Mouse (Mus musculus): ENCODE data around the gene Eif5a2. TPM values are rescaled to one million over a fixed set of nuclear protein-coding genes. Genes with fewer than 3 reads are reported as not detected.

Eif5a2 gene
- total and polyA plus RNA-seq, 3 experiments, result 0.57 to 1.0 (median 0.89) TPM

DNA sequence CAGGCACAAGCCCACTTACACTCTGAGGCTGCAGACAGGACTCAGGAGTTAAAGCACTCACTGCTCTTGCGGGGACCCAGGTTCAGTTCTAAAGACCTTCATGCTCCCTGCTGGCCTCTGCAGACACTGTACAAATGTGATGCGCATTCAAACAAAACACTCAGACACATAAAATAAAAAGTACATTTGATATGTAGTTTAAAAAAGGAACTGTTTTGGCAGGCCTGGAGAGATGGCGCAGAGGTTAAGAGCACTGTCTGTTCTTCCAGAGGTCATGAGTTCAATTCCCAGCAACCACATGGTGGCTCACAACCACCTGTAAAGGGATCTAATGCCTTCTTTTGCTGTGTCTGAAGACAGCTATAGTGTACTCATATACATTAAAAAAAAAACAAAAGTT is 32.9 kb upstream of the Eif5a2 start:
- intact Hi-C loops (cut with DNase I), result loop anchor here (10.0 kb wide), 1 partner anchor 183 kb away; no protein-coding TSS in a partner anchor
- Histone ChIP-seq H3K79me2 (replicated peaks; ENCODE audit: control insufficient read depth, insufficient read depth, low read length) (no peaks in the 10 kb centered on the region), H3K9ac (ENCODE audit: low read depth, low read length) (no peak overlapping the region), H3K27ac (no peak overlapping the region), H3K36me3 (ENCODE audit: control insufficient read depth, insufficient read depth, low read length) (no peaks in the 10 kb centered on the region), H3K4me1 (ENCODE audit: control insufficient read depth, insufficient read depth, low read length) (no peaks in the 10 kb centered on the region), H3K27me3 (ENCODE audit: control insufficient read depth, insufficient read depth, low read length) (no peaks in the 10 kb centered on the region), H3K4me3 (no peak overlapping the region)
- TF ChIP-seq POLR2A (IDR thresholded peaks at IDR 0.05; ENCODE audit: insufficient read depth, low read depth, low read length) (no peak), EP300 (IDR thresholded peaks at IDR 0.05; ENCODE audit: insufficient read depth, low read depth, low read length) (no peak), CTCF (IDR thresholded peaks at IDR 0.05) (no peak)
- DNase-seq, result no peak
- 94% methylated on average over 3 of the region's 3 CpGs for WGBS

DNA sequence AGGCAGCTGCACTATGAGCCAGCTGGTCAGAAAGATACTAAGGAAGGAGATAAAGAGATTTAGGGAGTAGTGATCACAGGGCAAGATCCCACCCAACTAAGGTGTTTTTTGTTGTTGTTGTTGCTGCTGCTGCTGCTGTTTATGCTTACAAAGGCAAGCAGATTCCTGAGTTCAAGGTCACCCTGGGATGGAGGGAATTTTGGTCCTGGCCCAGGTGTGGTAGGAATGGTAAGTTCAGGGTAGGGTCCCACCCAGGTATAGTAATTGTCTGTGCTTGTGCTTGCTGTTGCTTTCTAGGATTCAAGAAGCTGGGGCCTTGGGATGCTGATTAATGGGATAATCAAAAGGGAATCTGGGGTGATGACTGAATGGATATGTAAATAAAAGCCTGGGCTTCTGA is 32.1 kb upstream of the Eif5a2 start:
- H3K27ac ChIP-seq, result no peak overlapping the region
- no peak for DNase-seq
- H3K9ac ChIP-seq (ENCODE audit: low read depth, low read length), result no peak overlapping the region
- TF ChIP-seq EP300 (IDR thresholded peaks at IDR 0.05; ENCODE audit: insufficient read depth, low read depth, low read length) (no peak), CTCF (IDR thresholded peaks at IDR 0.05) (no peak), POLR2A (IDR thresholded peaks at IDR 0.05; ENCODE audit: insufficient read depth, low read depth, low read length) (no peak)
- intact Hi-C loops (cut with DNase I), result loop anchor here (10.0 kb wide), 1 partner anchor 184 kb away; no protein-coding TSS in a partner anchor
- no peaks in the 10 kb centered on the region for H3K79me2 ChIP-seq (replicated peaks; ENCODE audit: control insufficient read depth, insufficient read depth, low read length)
- no peak overlapping the region for H3K4me3 ChIP-seq
- no peaks in the 10 kb centered on the region for H3K36me3 ChIP-seq (ENCODE audit: control insufficient read depth, insufficient read depth, low read length)
- H3K4me1 ChIP-seq (ENCODE audit: control insufficient read depth, insufficient read depth, low read length), result no peaks in the 10 kb centered on the region
- H3K27me3 ChIP-seq (ENCODE audit: control insufficient read depth, insufficient read depth, low read length), result no peaks in the 10 kb centered on the region

DNA sequence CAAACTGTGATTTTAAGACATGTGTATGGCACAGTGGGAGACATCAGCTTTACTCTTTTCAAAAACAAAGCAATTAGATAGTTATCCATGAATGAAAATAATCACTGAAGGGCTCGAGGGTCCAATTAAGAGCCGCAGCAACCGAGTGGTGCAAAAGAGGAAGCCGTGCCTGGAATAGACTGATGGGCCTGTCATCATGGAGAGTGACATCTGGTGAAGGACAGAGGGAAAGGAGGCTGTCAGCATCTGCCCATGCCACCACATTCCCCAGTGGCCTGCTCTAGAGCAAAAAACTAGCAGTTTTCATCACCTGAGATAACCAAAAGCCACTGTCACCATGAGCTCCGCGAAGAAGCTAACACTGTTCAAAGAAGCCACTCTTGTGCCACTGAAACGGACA is 25.6 kb upstream of the Eif5a2 start:
- H3K9ac ChIP-seq (ENCODE audit: low read depth, low read length), result no peak overlapping the region
- no peaks in the 10 kb centered on the region for H3K27me3 ChIP-seq (ENCODE audit: control insufficient read depth, insufficient read depth, low read length)
- H3K4me3 ChIP-seq, result no peak overlapping the region
- H3K79me2 ChIP-seq (replicated peaks; ENCODE audit: control insufficient read depth, insufficient read depth, low read length), result no peaks in the 10 kb centered on the region
- H3K36me3 ChIP-seq (ENCODE audit: control insufficient read depth, insufficient read depth, low read length), result no peaks in the 10 kb centered on the region
- TF ChIP-seq EP300 (IDR thresholded peaks at IDR 0.05; ENCODE audit: insufficient read depth, low read depth, low read length) (no peak), CTCF (IDR thresholded peaks at IDR 0.05) (no peak), POLR2A (IDR thresholded peaks at IDR 0.05; ENCODE audit: insufficient read depth, low read depth, low read length) (no peak)
- intact Hi-C loops (cut with DNase I), result no loop called here
- 50% methylated on average over 7 of the region's 7 CpGs for WGBS
- H3K4me1 ChIP-seq (ENCODE audit: control insufficient read depth, insufficient read depth, low read length), result no peaks in the 10 kb centered on the region
- H3K27ac ChIP-seq, result no peak overlapping the region
- DNase-seq, result no peak

DNA sequence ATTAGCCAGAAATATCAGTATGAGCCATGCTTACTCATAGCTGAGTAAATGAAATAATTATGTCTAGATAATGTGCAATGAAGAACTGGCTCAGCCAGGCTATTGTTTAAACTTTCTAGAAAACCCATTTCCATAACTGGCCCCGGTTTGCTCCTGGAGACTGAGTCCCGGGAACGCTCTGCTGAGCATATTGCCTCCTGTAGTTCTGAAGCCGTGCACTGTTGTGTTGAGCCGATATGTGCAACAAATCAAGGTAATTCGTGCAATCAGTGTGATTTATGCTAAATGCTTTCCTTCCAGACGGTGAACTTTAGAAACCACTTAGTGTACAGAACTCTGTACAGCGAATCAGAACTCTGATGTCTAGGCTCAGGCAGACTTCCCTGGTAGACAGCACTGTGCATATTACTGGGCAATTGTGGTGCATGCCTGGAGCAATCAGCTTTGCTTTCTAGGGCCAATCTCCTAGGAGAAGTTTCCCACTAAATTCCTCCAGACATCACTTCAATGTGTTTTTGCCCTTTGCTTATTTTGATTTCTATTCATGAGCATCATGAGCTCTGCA is 19.8 kb upstream of the Eif5a2 start:
- Histone ChIP-seq H3K27me3 (ENCODE audit: control insufficient read depth, insufficient read depth, low read length) (no peaks in the 10 kb centered on the region), H3K4me3 (no peak overlapping the region), H3K9ac (ENCODE audit: low read depth, low read length) (no peak overlapping the region), H3K36me3 (ENCODE audit: control insufficient read depth, insufficient read depth, low read length) (no peaks in the 10 kb centered on the region), H3K79me2 (replicated peaks; ENCODE audit: control insufficient read depth, insufficient read depth, low read length) (no peaks in the 10 kb centered on the region), H3K27ac (no peak overlapping the region), H3K4me1 (ENCODE audit: control insufficient read depth, insufficient read depth, low read length) (no peaks in the 10 kb centered on the region)
- WGBS, result 88% methylated on average over 8 of the region's 8 CpGs
- TF ChIP-seq EP300 (IDR thresholded peaks at IDR 0.05; ENCODE audit: insufficient read depth, low read depth, low read length), result no peak
- TF ChIP-seq POLR2A (IDR thresholded peaks at IDR 0.05; ENCODE audit: insufficient read depth, low read depth, low read length), result no peak
- no peak for TF ChIP-seq CTCF (IDR thresholded peaks at IDR 0.05)
- intact Hi-C loops (cut with DNase I), result no loop called here
- DNase-seq, result no peak

DNA sequence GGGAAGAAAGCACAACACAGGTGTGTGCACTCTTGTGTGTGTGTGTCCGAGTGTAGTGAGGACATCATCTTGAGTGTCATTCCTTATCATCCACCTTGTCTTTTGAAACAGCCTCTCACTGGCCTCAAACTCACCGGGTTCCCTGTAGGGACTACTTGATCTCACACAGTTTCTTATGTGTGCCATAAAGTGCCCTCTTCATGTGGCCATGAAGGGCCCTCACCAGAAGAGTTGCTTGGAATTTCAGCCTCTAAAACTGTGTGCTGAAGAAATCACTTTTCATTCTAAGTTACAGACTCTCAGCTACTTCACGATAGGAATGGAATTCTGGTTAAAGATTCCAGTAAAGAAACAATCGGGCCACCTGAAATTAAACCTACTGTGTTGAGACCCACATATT is 14.1 kb upstream of the Eif5a2 start:
- intact Hi-C loops (cut with DNase I), result no loop called here

DNA sequence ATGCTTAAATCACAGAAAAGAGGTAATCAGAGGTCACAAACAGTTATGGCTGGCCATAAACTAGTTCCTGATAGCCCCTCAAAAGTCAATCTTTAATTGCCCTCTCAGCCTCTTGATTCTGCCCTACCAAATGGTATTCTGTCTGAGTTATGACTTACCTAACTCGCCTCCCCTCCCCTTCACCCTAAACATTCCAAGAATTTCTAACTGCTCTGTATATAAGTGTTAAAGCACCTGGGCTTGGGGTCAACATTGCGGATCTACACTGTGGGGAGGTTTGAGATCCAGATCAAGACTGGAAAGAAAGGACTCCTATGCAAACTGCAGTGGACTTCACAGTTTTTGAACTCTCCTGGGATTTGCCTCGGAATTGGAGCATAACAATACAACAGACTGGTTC is 12.9 kb upstream of the Eif5a2 start:
- no peak overlapping the region for H3K9ac ChIP-seq (ENCODE audit: low read depth, low read length)
- 83% methylated on average over 3 of the region's 3 CpGs for WGBS
- DNase-seq, result no peak
- H3K27me3 ChIP-seq (ENCODE audit: control insufficient read depth, insufficient read depth, low read length), result no peaks in the 10 kb centered on the region
- no peaks in the 10 kb centered on the region for H3K36me3 ChIP-seq (ENCODE audit: control insufficient read depth, insufficient read depth, low read length)
- intact Hi-C loops (cut with DNase I), result no loop called here
- H3K4me3 ChIP-seq, result no peak overlapping the region
- TF ChIP-seq EP300 (IDR thresholded peaks at IDR 0.05; ENCODE audit: insufficient read depth, low read depth, low read length), result no peak
- no peak for TF ChIP-seq POLR2A (IDR thresholded peaks at IDR 0.05; ENCODE audit: insufficient read depth, low read depth, low read length)
- TF ChIP-seq CTCF (IDR thresholded peaks at IDR 0.05), result no peak
- no peaks in the 10 kb centered on the region for H3K4me1 ChIP-seq (ENCODE audit: control insufficient read depth, insufficient read depth, low read length)
- no peaks in the 10 kb centered on the region for H3K79me2 ChIP-seq (replicated peaks; ENCODE audit: control insufficient read depth, insufficient read depth, low read length)
- no peak overlapping the region for H3K27ac ChIP-seq

More for the DNA sequence above, 14.1 kb upstream of the Eif5a2 start:
- Histone ChIP-seq H3K4me3 (no peak overlapping the region), H3K9ac (ENCODE audit: low read depth, low read length) (no peak overlapping the region), H3K27me3 (ENCODE audit: control insufficient read depth, insufficient read depth, low read length) (no peaks in the 10 kb centered on the region), H3K36me3 (ENCODE audit: control insufficient read depth, insufficient read depth, low read length) (no peaks in the 10 kb centered on the region), H3K79me2 (replicated peaks; ENCODE audit: control insufficient read depth, insufficient read depth, low read length) (no peaks in the 10 kb centered on the region), H3K4me1 (ENCODE audit: control insufficient read depth, insufficient read depth, low read length) (no peaks in the 10 kb centered on the region), H3K27ac (no peak overlapping the region)
- TF ChIP-seq EP300 (IDR thresholded peaks at IDR 0.05; ENCODE audit: insufficient read depth, low read depth, low read length), result no peak
- DNase-seq, result no peak
- 80% methylated on average over 4 of the region's 4 CpGs for WGBS
